ENCODE assay signal across 8 mouse cellular contexts in the genomic region with DNA sequence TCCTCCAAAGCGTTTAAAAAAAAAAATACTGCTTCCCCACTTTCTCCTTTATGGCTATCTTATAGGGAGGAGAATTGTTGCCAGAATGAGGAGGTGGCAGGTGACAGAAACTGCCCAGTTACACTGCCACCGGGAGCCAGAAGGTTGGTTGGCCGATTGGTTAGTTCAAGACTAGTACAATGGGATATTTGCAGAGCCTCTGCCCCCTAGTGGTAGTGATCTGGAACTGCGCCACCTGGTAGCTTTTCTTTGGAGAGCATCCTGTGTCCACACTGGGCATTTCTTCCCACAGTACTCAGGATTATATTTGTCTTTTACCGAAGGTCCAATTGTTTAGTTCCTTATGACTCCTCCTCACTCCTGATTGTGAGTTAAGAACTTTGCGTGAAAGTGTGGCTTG. TPM values are rescaled to one million over a fixed set of nuclear protein-coding genes. Genes with fewer than 3 reads are reported as not detected.
DNase-seq lines count a peak whose midpoint lies in the region; ATAC-seq and TF ChIP-seq lines count a peak whose summit lies in the region.
"Had no signal": no experiment of that assay in that cellular context is flagged by ENCODE, and none has a peak within 500 bp of the region (broad histone marks: within the 10 kb centered on the region; RNA-seq: fewer than 3 reads in every experiment).

No protein-coding gene starts in this region.

- peaks cover 45% of the 10 kb centered on the region for H3K27me3 ChIP-seq in CH12.LX (replicated peaks)
- H3K27me3 ChIP-seq in limb, embryonic 10.5 days (ENCODE audit: low read depth, poor library complexity, severe bottlenecking), result peaks cover 10% of the 10 kb centered on the region; the same call in 1 of the 2 replicates

- no peak for TF ChIP-seq POLR2A in CH12.LX (IDR thresholded peaks at IDR 0.05; ENCODE audit: low read depth, low read length)

- H3K9me3 ChIP-seq in CH12.LX (replicated peaks; ENCODE audit: low read length), result no peaks in the 10 kb centered on the region
- H3K9me3 ChIP-seq in limb, embryonic 10.5 days (replicated peaks), result no peaks in the 10 kb centered on the region
- H3K9me3 ChIP-seq: midbrain, embryonic 12.5 days had no signal

- no peak overlapping the region for H3K4me2 ChIP-seq in CH12.LX (ENCODE audit: insufficient read depth, low read depth, poor library complexity, severe bottlenecking)
- H3K4me2 ChIP-seq: midbrain, embryonic 12.5 days had no signal

- peak; percentile 83 to 96 for TF ChIP-seq CTCF in CH12.LX (conservative IDR thresholded peaks at IDR 0.05 in 1 of 2, IDR thresholded peaks at IDR 0.05 in 1 of 2; ENCODE audit: low read depth in 2 of 2, low read length in 2 of 2)

- WGBS in limb, embryonic 10.5 days, result 34% methylated on average over 6 of the region's 6 CpGs

- H3K4me3 ChIP-seq in CH12.LX (replicated peaks in 1 of 3; ENCODE audit: low read depth in 2 of 3, low read length in 2 of 3, poor library complexity in 1 of 3), result no peak overlapping the region
- H3K4me3 ChIP-seq in limb, embryonic 10.5 days, result no peak overlapping the region
- H3K4me3 ChIP-seq: midbrain, embryonic 12.5 days had no signal

- peak; percentile 68 for ATAC-seq in activated CD4-positive, CD25-positive, alpha-beta regulatory T cell, adult 4 months

- H3K79me2 ChIP-seq in CH12.LX (replicated peaks; ENCODE audit: control insufficient read depth, extremely low read depth, insufficient read depth, poor library complexity, severe bottlenecking), result no peaks in the 10 kb centered on the region

- TF ChIP-seq EP300 in CH12.LX (IDR thresholded peaks at IDR 0.05; ENCODE audit: low read length), result no peak

- no peaks in the 10 kb centered on the region for H3K4me1 ChIP-seq in CH12.LX (ENCODE audit: control insufficient read depth in 1 of 2, insufficient read depth in 2 of 2)
- peaks cover 8% of the 10 kb centered on the region for H3K4me1 ChIP-seq in limb, embryonic 10.5 days

- TF ChIP-seq RAD21 in CH12.LX (IDR thresholded peaks at IDR 0.05; ENCODE audit: low read depth, low read length), result peak; percentile 58

- in situ Hi-C loops in CH12.LX (cut with MboI; ENCODE audit: low pct_ligation_motif_present, low pct_unique_long_range_greater_than_20kb, low sequenced_read_pairs), result no loop called here

- H3K9ac ChIP-seq in CH12.LX (ENCODE audit: insufficient read depth, low read depth), result no peak overlapping the region
- H3K9ac ChIP-seq: midbrain, embryonic 12.5 days had no signal

- no peaks in the 10 kb centered on the region for H3K36me3 ChIP-seq in CH12.LX (replicated peaks in 1 of 2; ENCODE audit: control insufficient read depth in 1 of 2, insufficient read depth in 1 of 2, low read length in 1 of 2)
- no peaks in the 10 kb centered on the region for H3K36me3 ChIP-seq in limb, embryonic 10.5 days
- H3K36me3 ChIP-seq: midbrain, embryonic 12.5 days had no signal

- peak; percentile 70 for DNase-seq in layer of hippocampus, adult 11-12 months (ENCODE audit: low spot score)
- DNase-seq in layer of hippocampus, postnatal 36 days, result no peak
- peak; percentile 64 for DNase-seq in CH12.LX (ENCODE audit: extremely low read depth)
- DNase-seq in embryo, embryonic 9.5 days (ENCODE audit: extremely low spot score), result peak; percentile 60
- peak; percentile 66 for DNase-seq in limb, embryonic 10.5 days (ENCODE audit: low spot score)
- peak; percentile 30 to 55 for DNase-seq in spleen, adult 18-20 months

- dilution Hi-C loops in CH12.LX (cut with MboI; ENCODE audit: extremely low pct_ligation_motif_present, extremely low pct_unique_long_range_greater_than_20kb, low sequenced_read_pairs), result no loop called here

- no peak overlapping the region for H3K27ac ChIP-seq in CH12.LX (ENCODE audit: insufficient read depth, low read depth)
- H3K27ac ChIP-seq in limb, embryonic 10.5 days, result no peak overlapping the region
- H3K27ac ChIP-seq: midbrain, embryonic 12.5 days had no signal

TF ChIP-seq in CH12.LX, 34 proteins besides CTCF, POLR2A, EP300 and RAD21:
- peak; percentile 36; the same call in 1 of the 2 replicates for TF ChIP-seq IRF4 (IDR thresholded peaks at IDR 0.05; ENCODE audit: low read depth, low read length)
- peak; percentile 61 for TF ChIP-seq SMC3 (IDR thresholded peaks at IDR 0.05; ENCODE audit: low read depth, low read length)
- TF ChIP-seq NELFE (IDR thresholded peaks at IDR 0.05; ENCODE audit: low read depth, low read length), result 0 out of 2 replicates have a peak, but pooled peaks have one; percentile 16
- no peak for TF ChIP-seq ELF1 (IDR thresholded peaks at IDR 0.05; ENCODE audit: low read depth, low read length)
- TF ChIP-seq NRF1 (IDR thresholded peaks at IDR 0.05; ENCODE audit: low read depth, low read length), result peak; percentile 14; the same call in 1 of the 2 replicates
- no peak for TF ChIP-seq JUND (conservative IDR thresholded peaks at IDR 0.05; ENCODE audit: low read depth, low read length)
- no peak for TF ChIP-seq MAFK (IDR thresholded peaks at IDR 0.05; ENCODE audit: insufficient replicate concordance, low read length)
- no peak for TF ChIP-seq KAT2A (IDR thresholded peaks at IDR 0.05; ENCODE audit: insufficient replicate concordance, low read length)
- no peak for TF ChIP-seq ZC3H11A (IDR thresholded peaks at IDR 0.05; ENCODE audit: low read depth, low read length)
- peak; percentile 16; the same call in 1 of the 2 replicates for TF ChIP-seq MEF2A (IDR thresholded peaks at IDR 0.05; ENCODE audit: borderline replicate concordance, low read depth, low read length)
TF ChIP-seq in CH12.LX: peak in this region for 5.

RNA-seq across cellular contexts. Expression of a gene that starts 15.9 kb away (rescaled TPM):
- total RNA-seq in layer of hippocampus, postnatal 36 days (2021), result 1 to 10 TPM; 1.6 to 1.7 TPM
- total RNA-seq in CH12.LX (2012; rRNA removed), result 4.1 and 5.5 TPM in 2 replicates
- 5.3 and 6.2 TPM in 2 replicates for total RNA-seq in CH12.LX (2014; rRNA removed)
- 2.7 and 3.0 TPM in 2 replicates for polyA plus RNA-seq in CH12.LX (2012; ENCODE audit: insufficient read length, low read depth)
- polyA plus RNA-seq in activated CD4-positive, CD25-positive, alpha-beta regulatory T cell, adult 4 months (2017; shearing (Covaris generic)), result 10 to 100 TPM; 14.2 to 37.7 TPM
- polyA plus RNA-seq in limb, embryonic 10.5 days (2016; fragmentation: Nextera tagmentation; extraction: Ambion mirVana), result 0.29 and 0.61 TPM in 2 replicates

RNA-seq across cellular contexts. Expression of a gene that starts 16.8 kb away (rescaled TPM):
- total RNA-seq in layer of hippocampus, postnatal 36 days (2021), result 10 to 100 TPM; 49.7 to 53.9 TPM
- total RNA-seq in CH12.LX (2012; rRNA removed), result 5.4 and 11.5 TPM in 2 replicates
- 6.8 and 7.6 TPM in 2 replicates for total RNA-seq in CH12.LX (2014; rRNA removed)
- polyA plus RNA-seq in CH12.LX (2012; ENCODE audit: insufficient read length, low read depth), result 3.0 and 3.1 TPM in 2 replicates
- 1 to 10 TPM; 1.7 TPM for polyA plus RNA-seq in activated CD4-positive, CD25-positive, alpha-beta regulatory T cell, adult 4 months (2017; shearing (Covaris generic))
- polyA plus RNA-seq in limb, embryonic 10.5 days (2016; fragmentation: Nextera tagmentation; extraction: Ambion mirVana), result 8.3 and 10.0 TPM in 2 replicates

RNA-seq across cellular contexts. Expression of a gene that starts 35.9 kb away (rescaled TPM):
- total RNA-seq in layer of hippocampus, postnatal 36 days (2021), result 1 to 10 TPM; 2.5 to 3.3 TPM
- total RNA-seq in CH12.LX (2012; rRNA removed), result 0.34 and 1.2 TPM in 2 replicates
- total RNA-seq in CH12.LX (2014; rRNA removed), result 0.24 and 0.50 TPM in 2 replicates
- polyA plus RNA-seq in CH12.LX (2012; ENCODE audit: insufficient read length, low read depth), result 0.33 and 0.54 TPM in 2 replicates
- 1 to 10 TPM in 1 of 2 experiments, not detected in 1; 1.1 TPM for polyA plus RNA-seq in activated CD4-positive, CD25-positive, alpha-beta regulatory T cell, adult 4 months (2017; shearing (Covaris generic))
- 0.25 and 0.76 TPM in 2 replicates for polyA plus RNA-seq in limb, embryonic 10.5 days (2016; fragmentation: Nextera tagmentation; extraction: Ambion mirVana)

RNA-seq across cellular contexts. Expression of a gene that starts 53.9 kb away (rescaled TPM):
- total RNA-seq in layer of hippocampus, postnatal 36 days (2021), result 100 to 1,000 TPM; 213 to 224 TPM
- total RNA-seq in CH12.LX (2012; rRNA removed) (76.2 and 91.3 TPM in 2 replicates), CH12.LX (2014; rRNA removed) (83.0 and 87.9 TPM in 2 replicates)
- polyA plus RNA-seq in CH12.LX (2012; ENCODE audit: insufficient read length, low read depth), result 125 and 150 TPM in 2 replicates
- polyA plus RNA-seq in activated CD4-positive, CD25-positive, alpha-beta regulatory T cell, adult 4 months (2017; shearing (Covaris generic)), result 100 to 1,000 TPM; 193 to 282 TPM
- 92.5 and 101 TPM in 2 replicates for polyA plus RNA-seq in limb, embryonic 10.5 days (2016; fragmentation: Nextera tagmentation; extraction: Ambion mirVana)

Comparison
In these comparisons a context has a peak if more than half of its experiments do, and no peak if none do; other contexts are left out.
1. DNase-seq: peak in layer of hippocampus, adult 11-12 months (single experiment), CH12.LX (single experiment), embryo, embryonic 9.5 days (single experiment), limb, embryonic 10.5 days (single experiment) and spleen, adult 18-20 months (2 of 2); none in layer of hippocampus, postnatal 36 days (0 of 2).